ENCODE assay signal across 21 mouse cellular contexts in the genomic region with DNA sequence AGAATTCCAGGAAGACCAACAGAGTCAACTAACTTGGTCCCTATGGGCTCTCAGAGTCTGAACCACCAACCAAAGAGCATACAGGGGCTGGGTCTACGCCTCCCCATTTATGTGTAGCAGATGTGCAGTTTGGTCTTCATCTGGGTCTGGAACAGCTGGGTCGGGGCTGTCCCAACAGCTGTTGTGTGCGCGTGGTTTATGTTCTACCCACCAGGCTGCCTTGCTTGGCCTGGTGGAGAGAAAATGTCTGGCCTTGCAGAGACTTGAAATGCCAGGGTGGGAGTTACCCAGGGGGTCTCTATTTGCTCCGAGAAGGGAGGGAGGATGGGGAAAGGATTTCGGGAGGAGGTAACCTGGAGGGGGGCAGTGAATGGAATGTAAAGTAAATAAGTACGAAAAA. TPM values are rescaled to one million over a fixed set of nuclear protein-coding genes. Genes with fewer than 3 reads are reported as not detected.
DNase-seq lines count a peak whose midpoint lies in the region; TF ChIP-seq lines count a peak whose summit lies in the region.
"Had no signal": no experiment of that assay in that cellular context is flagged by ENCODE, and none has a peak within 500 bp of the region (broad histone marks: within the 10 kb centered on the region; RNA-seq: fewer than 3 reads in every experiment).

No protein-coding gene starts in this region.

- peaks cover 48 to 82% of the 10 kb centered on the region in 2 experiments for H3K36me3 ChIP-seq in CH12.LX (replicated peaks in 1 of 2; ENCODE audit: control insufficient read depth in 1 of 2, insufficient read depth in 1 of 2, low read length in 1 of 2)

- no peaks in the 10 kb centered on the region for H3K27me3 ChIP-seq in CH12.LX (replicated peaks)
- H3K27me3 ChIP-seq: Patski had no signal

- no peak overlapping the region for H3K4me2 ChIP-seq in CH12.LX (ENCODE audit: insufficient read depth, low read depth, poor library complexity, severe bottlenecking)

- H3K9me3 ChIP-seq in CH12.LX (replicated peaks; ENCODE audit: low read length) = peaks cover 3% of the 10 kb centered on the region
- H3K9me3 ChIP-seq: G1E had no signal

- no peaks in the 10 kb centered on the region for H3K79me2 ChIP-seq in CH12.LX (replicated peaks; ENCODE audit: control insufficient read depth, extremely low read depth, insufficient read depth, poor library complexity, severe bottlenecking)

- no peak for TF ChIP-seq CTCF in CH12.LX (conservative IDR thresholded peaks at IDR 0.05 in 1 of 2, IDR thresholded peaks at IDR 0.05 in 1 of 2; ENCODE audit: low read depth in 2 of 2, low read length in 2 of 2)

- TF ChIP-seq RAD21 in CH12.LX (IDR thresholded peaks at IDR 0.05; ENCODE audit: low read depth, low read length) = no peak

- peaks cover 5 to 17% of the 10 kb centered on the region in 2 experiments for H3K4me1 ChIP-seq in CH12.LX (ENCODE audit: control insufficient read depth in 1 of 2, insufficient read depth in 2 of 2)

- in situ Hi-C loops in CH12.LX (cut with MboI; ENCODE audit: low pct_ligation_motif_present, low pct_unique_long_range_greater_than_20kb, low sequenced_read_pairs) = no loop called here

- no peak for TF ChIP-seq POLR2A in CH12.LX (IDR thresholded peaks at IDR 0.05; ENCODE audit: low read depth, low read length)

- TF ChIP-seq EP300 in CH12.LX (IDR thresholded peaks at IDR 0.05; ENCODE audit: low read length) = no peak

- dilution Hi-C loops in CH12.LX (cut with MboI; ENCODE audit: extremely low pct_ligation_motif_present, extremely low pct_unique_long_range_greater_than_20kb, low sequenced_read_pairs) = no loop called here

- no peak overlapping the region for H3K9ac ChIP-seq in CH12.LX (ENCODE audit: insufficient read depth, low read depth)

- H3K27ac ChIP-seq in CH12.LX (ENCODE audit: insufficient read depth, low read depth) = no peak overlapping the region

- DNase-seq in heart, adult 11 months = peak; percentile 80
- no peak for DNase-seq in heart, postnatal 4 days
- no peak for DNase-seq in CH12.LX (ENCODE audit: extremely low read depth)
- no peak for DNase-seq in lung, postnatal 14 days
- DNase-seq: adrenal gland, adult 2 months; adrenal gland, adult 8-10 months; adrenal gland, postnatal 10 days; adrenal gland, postnatal 14 days; adrenal gland, postnatal 25 days; adrenal gland, postnatal 36 days; B cell, adult 2 months; cerebellum, adult 11 months; cerebellum, adult 11-12 months; cerebellum, adult 18-20 months; cerebellum, adult 2 months had no signal

- H3K4me3 ChIP-seq in CH12.LX (replicated peaks in 1 of 3; ENCODE audit: low read depth in 2 of 3, low read length in 2 of 3, poor library complexity in 1 of 3) = no peak overlapping the region

TF ChIP-seq in CH12.LX, 34 proteins besides CTCF, POLR2A, EP300 and RAD21:
- TF ChIP-seq TCF12 (IDR thresholded peaks at IDR 0.05; ENCODE audit: low read depth, low read length) (0 out of 2 replicates have a peak, but pooled peaks have one; percentile 47), POLR2AphosphoS2 (IDR thresholded peaks at IDR 0.05; ENCODE audit: low read depth, low read length) (no peak), NELFE (IDR thresholded peaks at IDR 0.05; ENCODE audit: low read depth, low read length) (no peak), JUND (conservative IDR thresholded peaks at IDR 0.05; ENCODE audit: low read depth, low read length) (no peak), ZMIZ1 (IDR thresholded peaks at IDR 0.05; ENCODE audit: low read depth, low read length) (no peak), ETS1 (conservative IDR thresholded peaks at IDR 0.05; ENCODE audit: low read depth, low read length) (peak; percentile 59), E2F4 (IDR thresholded peaks at IDR 0.05; ENCODE audit: insufficient replicate concordance, low read depth, low read length) (no peak), BHLHE40 (IDR thresholded peaks at IDR 0.05; ENCODE audit: low read depth, low read length) (0 out of 2 replicates have a peak, but pooled peaks have one; percentile 7), ZNF384 (IDR thresholded peaks at IDR 0.05; ENCODE audit: low read depth, low read length) (no peak), CHD1 (IDR thresholded peaks at IDR 0.05; ENCODE audit: low read depth, low read length) (no peak), ZKSCAN1 (IDR thresholded peaks at IDR 0.05; ENCODE audit: borderline replicate concordance, low read depth, low read length) (no peak), TBP (conservative IDR thresholded peaks at IDR 0.05; ENCODE audit: low read depth, low read length) (no peak)

RNA-seq across cellular contexts. Expression of a gene that starts 27.5 kb away (rescaled TPM):
- under 1 TPM; 0.07 to 0.14 TPM for total RNA-seq in heart, postnatal 4 days (2021)
- 41.6 and 49.7 TPM in 2 replicates for total RNA-seq in CH12.LX (2012; rRNA removed)
- total RNA-seq in CH12.LX (2014; rRNA removed) = 11.3 and 13.2 TPM in 2 replicates
- 26.6 and 27.2 TPM in 2 replicates for polyA plus RNA-seq in CH12.LX (2012; ENCODE audit: insufficient read length, low read depth)
- polyA plus RNA-seq: G1E had no signal

RNA-seq across cellular contexts. Expression of a gene that starts 33.1 kb away (rescaled TPM):
- 1 to 10 TPM; 1.1 to 1.3 TPM for total RNA-seq in heart, postnatal 4 days (2021)
- 87.4 and 137 TPM in 2 replicates for total RNA-seq in CH12.LX (2012; rRNA removed)
- 164 and 165 TPM in 2 replicates for total RNA-seq in CH12.LX (2014; rRNA removed)
- polyA plus RNA-seq in CH12.LX (2012; ENCODE audit: insufficient read length, low read depth) = 138 and 140 TPM in 2 replicates

RNA-seq across cellular contexts. Expression of a gene that starts 33.1 kb away (rescaled TPM):
- under 1 TPM in 1 of 2 experiments, not detected in 1; 0.10 TPM for total RNA-seq in heart, postnatal 4 days (2021)
- total RNA-seq in CH12.LX (2012; rRNA removed) (1.0 and 1.2 TPM in 2 replicates), CH12.LX (2014; rRNA removed) (2.8 and 3.8 TPM in 2 replicates)
- 2.9 and 6.2 TPM in 2 replicates for polyA plus RNA-seq in CH12.LX (2012; ENCODE audit: insufficient read length, low read depth)
- total RNA-seq: adrenal gland, postnatal 14 days; adrenal gland, postnatal 25 days had no signal
- polyA plus RNA-seq: G1E, Patski had no signal

RNA-seq across cellular contexts. Expression of a gene that starts 39.9 kb away (rescaled TPM):
- total RNA-seq in heart, postnatal 4 days (2021) = under 1 TPM; 0.38 to 0.68 TPM
- total RNA-seq in CH12.LX (2012; rRNA removed) (10.0 and 12.0 TPM in 2 replicates), CH12.LX (2014; rRNA removed) (37.9 and 40.5 TPM in 2 replicates)
- polyA plus RNA-seq in CH12.LX (2012; ENCODE audit: insufficient read length, low read depth) = 86.9 and 105 TPM in 2 replicates
- total RNA-seq: ES-E14 had no signal

RNA-seq across cellular contexts. Expression of a gene that starts 59.6 kb away (rescaled TPM):
- total RNA-seq in heart, postnatal 4 days (2021) = not detected
- total RNA-seq in CH12.LX (2012; rRNA removed) (0.13 TPM in 2 replicates), CH12.LX (2014; rRNA removed) (0.09 TPM in 1 of 2 replicates, not detected in the other)
- polyA plus RNA-seq in CH12.LX (2012; ENCODE audit: insufficient read length, low read depth) = 0.17 TPM in 1 of 2 replicates, not detected in the other
- total RNA-seq: MEL had no signal
- polyA plus RNA-seq: activated CD4-positive, CD25-positive, alpha-beta regulatory T cell, adult 4 months; CD4-positive, CD25-positive, alpha-beta regulatory T cell, adult 4 months; G1E; Patski had no signal

Comparison
In these comparisons a context has a peak if more than half of its experiments do, and no peak if none do; other contexts are left out.
1. RNA of a gene that starts 27.5 kb away (total RNA-seq): 11.3 to 49.7 TPM in CH12.LX; 0.07 to 0.14 TPM in heart, postnatal 4 days; every median in the first group is over 10 times any median in the second.
2. RNA of a gene that starts 33.1 kb away (total RNA-seq): 87.4 to 165 TPM in CH12.LX; 1.1 to 1.3 TPM in heart, postnatal 4 days; every median in the first group is over 10 times any median in the second.